Mouse (Mus musculus) C2C12 (cell line): Measurements from ENCODE around the gene Cdk19. TPM values are rescaled to one million over a fixed set of nuclear protein-coding genes. Genes with fewer than 3 reads are reported as not detected.

Source experiments
- H3K27me3 ChIP-seq: one replicate; pipeline ENCODE4 v1.6.1; 2011; ENCODE audit not compliant: control insufficient read depth, insufficient read depth, insufficient read length
- H3K36me3 ChIP-seq: one replicate; pipeline ENCODE4 v1.6.1; 2011; ENCODE audit not compliant: control insufficient read depth, insufficient read depth
- H3K4me3 ChIP-seq: one replicate; pipeline ENCODE4 v1.5.1; 2011; ENCODE audit warnings: mild to moderate bottlenecking, control low read depth; ENCODE audit not compliant: poor library complexity, insufficient read depth, severe bottlenecking
- H3K79me2 ChIP-seq: one replicate; pipeline ENCODE4 v1.6.1; 2011; ENCODE audit not compliant: control insufficient read depth, insufficient read depth
- H3K79me3 ChIP-seq: one replicate; pipeline ENCODE4 v1.6.1; 2011; ENCODE audit warnings: low read depth, control low read depth
- H3ac ChIP-seq: one replicate; pipeline ENCODE3; 2011; ENCODE audit warnings: low read depth; ENCODE audit not compliant: control insufficient read depth, insufficient read length
- CEBPB ChIP-seq: IDR thresholded peaks from one replicate; pipeline ENCODE4 v1.6.1; 2011; ENCODE audit warnings: low read depth, mild to moderate bottlenecking, control low read depth, moderate library complexity
- CTCF ChIP-seq: IDR thresholded peaks from one replicate; pipeline ENCODE4 v1.5.1; 2011; ENCODE audit not compliant: control insufficient read depth, insufficient read depth, insufficient read length
- FOSL1 ChIP-seq: IDR thresholded peaks from one replicate; pipeline ENCODE4 v1.8.0; 2011; ENCODE audit warnings: mild to moderate bottlenecking, low read length; ENCODE audit not compliant: poor library complexity, insufficient read depth, severe bottlenecking
- MAX ChIP-seq: IDR thresholded peaks from one replicate; pipeline ENCODE4 v1.6.1; 2011; ENCODE audit warnings: mild to moderate bottlenecking, control low read depth
- MYOD1 ChIP-seq: IDR thresholded peaks from one replicate; pipeline ENCODE4 v1.6.1; 2011; ENCODE audit warnings: low read depth; ENCODE audit not compliant: control insufficient read depth, insufficient read length
- MYOG ChIP-seq: IDR thresholded peaks from one replicate; pipeline ENCODE4 v1.6.1; 2011; ENCODE audit not compliant: control insufficient read depth, insufficient read length; ENCODE audit errors: extremely low read depth
- USF1 ChIP-seq: IDR thresholded peaks from one replicate; pipeline ENCODE4 v1.6.1; 2011; ENCODE audit warnings: low read depth, mild to moderate bottlenecking, control low read depth, moderate library complexity
- polyA plus RNA-seq: library from polyadenylated mRNA; unstranded; fragments of >200 nt; fragmentation: generic; extraction: Trizol; gene quantifications from one replicate; pipeline ENCODE4 v1.2.1, GENCODE M21; 2012; ENCODE audit warnings: missing spikeins

Cdk19 gene
- polyA plus RNA-seq, 1 experiment: 3.9 TPM

DNA sequence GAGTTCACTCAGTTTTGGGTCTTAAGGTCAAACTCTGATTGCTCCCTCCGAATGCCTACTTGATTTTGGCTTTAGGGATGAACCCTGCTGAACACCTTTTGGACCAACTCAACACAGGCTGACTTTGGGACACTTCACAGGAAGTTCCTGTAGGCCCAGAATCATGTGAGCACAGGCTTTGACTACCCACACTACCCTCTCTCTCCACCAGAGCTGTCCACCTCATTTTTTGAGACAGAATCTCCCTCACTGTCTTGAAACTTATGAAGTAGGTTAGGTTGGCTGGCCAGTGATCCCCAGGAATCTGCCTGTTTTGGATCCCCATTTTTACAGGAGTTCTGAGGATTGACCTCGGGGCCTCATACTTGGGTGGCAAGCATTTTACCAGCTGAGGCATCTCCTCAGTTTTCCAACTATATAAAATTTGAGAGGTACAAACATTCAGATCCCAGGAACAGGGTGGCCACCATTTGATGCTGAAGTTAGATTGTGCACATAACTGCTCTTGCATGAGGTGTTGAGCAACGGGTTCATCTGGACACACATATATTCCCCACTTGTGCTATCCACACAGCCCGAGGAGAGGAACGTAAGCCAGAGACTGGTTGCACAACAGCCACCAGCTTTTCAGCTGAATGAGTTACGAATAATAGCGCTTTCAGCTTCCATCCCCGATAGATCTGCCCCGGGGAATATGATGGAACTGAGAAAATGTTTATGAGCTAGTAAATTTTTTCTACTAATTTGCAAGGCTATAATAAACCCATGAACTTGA is 184.9 kb downstream of the Cdk19 start:
- H3K27me3 ChIP-seq: no peaks in the 10 kb centered on the region
- no peak overlapping the region for H3ac ChIP-seq
- H3K79me2 ChIP-seq: no peaks in the 10 kb centered on the region
- TF ChIP-seq MYOD1: no peak
- TF ChIP-seq CTCF: no peak
- no peak for TF ChIP-seq CEBPB
- no peak for TF ChIP-seq FOSL1
- TF ChIP-seq MYOG: no peak
- no peak for TF ChIP-seq USF1
- TF ChIP-seq MAX: no peak
- no peak overlapping the region for H3K4me3 ChIP-seq
- no peaks in the 10 kb centered on the region for H3K79me3 ChIP-seq
- H3K36me3 ChIP-seq: no peaks in the 10 kb centered on the region

DNA sequence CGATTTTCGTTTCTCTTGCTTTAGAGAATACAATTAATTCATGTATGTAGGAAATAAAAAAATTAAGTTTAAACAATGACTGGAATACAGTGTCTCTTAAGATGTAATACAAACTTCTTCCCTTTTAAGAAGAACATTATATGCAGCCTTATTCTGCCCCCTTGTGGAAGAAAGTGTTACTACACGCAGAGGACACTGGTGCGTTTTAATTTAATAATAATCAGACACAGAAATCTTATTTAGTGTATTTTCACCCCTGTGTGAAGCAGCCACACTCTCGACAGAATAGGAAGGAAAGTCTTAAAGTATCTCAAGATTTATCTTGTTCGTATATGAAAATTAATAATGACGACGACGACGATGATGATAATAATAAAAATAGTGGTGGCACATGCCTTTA is 185.6 kb downstream of the Cdk19 start:
- no peak for TF ChIP-seq MYOD1
- no peak for TF ChIP-seq CEBPB
- TF ChIP-seq USF1: no peak
- no peak for TF ChIP-seq MYOG
- no peak for TF ChIP-seq MAX
- no peak for TF ChIP-seq CTCF
- TF ChIP-seq FOSL1: no peak
- Histone ChIP-seq H3K79me3 (no peaks in the 10 kb centered on the region), H3K4me3 (no peak overlapping the region), H3K27me3 (no peaks in the 10 kb centered on the region), H3ac (no peak overlapping the region), H3K36me3 (no peaks in the 10 kb centered on the region), H3K79me2 (no peaks in the 10 kb centered on the region)

DNA sequence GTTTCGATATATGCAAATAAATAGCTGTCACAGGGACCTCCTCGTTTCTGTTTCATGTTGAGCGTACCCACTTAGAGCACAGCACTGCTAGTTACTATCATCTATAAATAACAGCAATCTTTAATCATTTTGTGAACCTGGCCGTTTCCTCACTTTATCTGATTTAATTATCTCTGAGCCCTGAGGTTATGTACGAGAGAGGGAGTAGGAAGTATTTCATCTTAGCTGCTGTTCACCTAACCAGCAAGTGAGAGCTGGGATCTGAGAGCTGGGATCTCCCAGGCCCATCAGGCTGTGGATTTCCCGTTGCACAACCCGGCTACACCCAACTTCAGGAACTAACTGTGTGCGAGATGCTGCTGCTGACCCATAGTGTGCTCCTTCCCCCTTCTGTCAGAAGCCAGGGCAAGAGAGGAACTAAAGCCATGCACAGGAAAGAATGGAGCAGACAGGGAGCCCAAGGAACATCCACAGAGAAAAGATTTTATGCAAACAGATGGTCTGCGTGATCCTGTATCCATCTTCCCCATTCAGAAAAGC is 186.3 kb downstream of the Cdk19 start:
- Histone ChIP-seq H3K36me3 (no peaks in the 10 kb centered on the region), H3K4me3 (no peak overlapping the region), H3K79me2 (no peaks in the 10 kb centered on the region), H3K27me3 (no peaks in the 10 kb centered on the region), H3ac (no peak overlapping the region), H3K79me3 (no peaks in the 10 kb centered on the region)
- TF ChIP-seq MYOD1 (no peak), MYOG (no peak), CEBPB (no peak), USF1 (no peak), CTCF (no peak), MAX (no peak), FOSL1 (no peak)

DNA sequence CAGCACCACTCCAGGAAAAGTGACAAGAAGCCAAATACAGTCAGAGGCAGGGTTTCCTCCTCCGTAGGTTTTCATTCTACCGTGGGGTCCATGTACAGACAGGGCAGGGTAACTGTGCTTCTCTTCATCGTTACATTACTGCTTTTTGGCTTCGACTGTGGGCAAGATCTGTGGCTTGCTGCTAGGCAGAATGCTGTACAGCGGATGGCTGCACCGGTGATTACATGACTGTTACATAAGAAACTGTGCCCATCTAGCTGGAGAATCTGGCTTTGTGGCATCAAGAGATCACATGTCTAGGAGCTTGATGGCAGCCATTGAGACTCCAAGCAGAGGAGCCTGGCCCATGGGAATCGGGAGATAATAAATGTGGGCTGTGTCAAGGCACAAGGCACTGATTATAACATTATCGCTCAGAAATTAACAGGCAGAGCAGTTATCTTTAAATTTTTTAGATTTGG is 187.0 kb downstream of the Cdk19 start:
- no peaks in the 10 kb centered on the region for H3K36me3 ChIP-seq
- H3ac ChIP-seq: no peak overlapping the region
- H3K27me3 ChIP-seq: no peaks in the 10 kb centered on the region
- no peak overlapping the region for H3K4me3 ChIP-seq
- H3K79me2 ChIP-seq: no peaks in the 10 kb centered on the region
- TF ChIP-seq MAX: no peak
- TF ChIP-seq FOSL1: no peak
- TF ChIP-seq MYOG: no peak
- TF ChIP-seq CEBPB: no peak
- no peak for TF ChIP-seq USF1
- TF ChIP-seq MYOD1: no peak
- no peak for TF ChIP-seq CTCF
- H3K79me3 ChIP-seq: no peaks in the 10 kb centered on the region

DNA sequence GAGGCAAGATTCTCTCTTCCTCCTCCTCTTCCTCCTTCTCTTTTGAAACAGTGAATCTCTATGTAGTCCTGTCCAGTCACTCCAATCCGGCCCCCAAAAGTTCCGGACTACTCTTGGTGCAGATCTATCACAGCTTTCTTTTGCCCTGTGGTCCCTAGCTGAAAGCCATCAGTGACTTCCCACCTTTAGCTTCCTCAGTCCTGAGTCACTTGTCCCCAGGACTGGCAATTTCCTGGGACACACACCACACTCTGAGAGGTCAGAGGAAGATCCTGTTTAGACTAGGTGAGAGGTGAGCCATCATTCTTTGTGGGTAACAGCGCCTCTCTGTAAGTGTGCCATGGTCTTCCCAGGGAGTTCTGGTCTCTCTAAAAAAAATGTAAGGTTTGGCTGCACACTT is 187.6 kb downstream of the Cdk19 start:
- Histone ChIP-seq H3K79me2 (no peaks in the 10 kb centered on the region), H3K79me3 (no peaks in the 10 kb centered on the region), H3K27me3 (no peaks in the 10 kb centered on the region), H3ac (no peak overlapping the region), H3K36me3 (no peaks in the 10 kb centered on the region), H3K4me3 (no peak overlapping the region)
- TF ChIP-seq MYOD1 (no peak), USF1 (no peak), MYOG (no peak), CEBPB (no peak), FOSL1 (no peak), MAX (no peak), CTCF (no peak)
